Mouse (Mus musculus): ENCODE measurements at regions not wholly inside any gene's neighbourhood (a gene's known extent, or its start where the extent isn't known, plus 50 kb on each side); places are given as distances from the start of the nearest gene placed in this dataset.
A peak's percentile ranks its signal among the peaks of the same experiment; 100 is the strongest.

DNA sequence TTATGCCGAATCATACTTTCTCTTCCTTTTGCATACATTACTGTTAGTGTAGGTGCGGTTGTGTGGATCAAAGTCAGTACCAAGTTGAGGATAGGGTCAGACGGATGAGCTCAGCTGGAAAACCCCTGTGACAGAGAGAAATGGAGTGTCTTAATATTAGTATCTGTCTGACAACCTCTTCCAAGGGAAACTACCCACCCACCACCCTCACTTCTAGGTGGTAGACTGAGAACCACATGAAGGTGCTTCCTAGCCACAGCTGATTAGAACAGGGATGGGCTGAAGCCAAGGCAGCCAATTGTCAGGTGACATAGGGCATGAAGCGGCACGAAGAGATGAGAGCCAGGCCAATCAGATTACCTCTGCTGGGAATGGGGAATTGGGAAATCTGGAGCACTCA, 95.7 kb downstream of the Rassf10 start:
- no peaks in the 10 kb centered on the region for H3K27me3 ChIP-seq (ENCODE audit: insufficient read depth, low read length)
- H3K9me3 ChIP-seq (ENCODE audit: low read length) = peaks cover 13% of the 10 kb centered on the region
- peaks cover 64% of the 10 kb centered on the region for H3K4me1 ChIP-seq (replicated peaks; ENCODE audit: low read depth, low read length)
- H3K36me3 ChIP-seq (ENCODE audit: insufficient read depth, low read length) = 0 out of 2 replicates have a peak, but pooled peaks cover 3% of the 10 kb centered on the region
- H3K4me3 ChIP-seq (replicated peaks; ENCODE audit: low read length) = no peak overlapping the region
- no peak for TF ChIP-seq CTCF (conservative IDR thresholded peaks at IDR 0.05; ENCODE audit: low read length)
- no peak for TF ChIP-seq POU5F1 (IDR thresholded peaks at IDR 0.05; ENCODE audit: borderline replicate concordance, low read length)

DNA sequence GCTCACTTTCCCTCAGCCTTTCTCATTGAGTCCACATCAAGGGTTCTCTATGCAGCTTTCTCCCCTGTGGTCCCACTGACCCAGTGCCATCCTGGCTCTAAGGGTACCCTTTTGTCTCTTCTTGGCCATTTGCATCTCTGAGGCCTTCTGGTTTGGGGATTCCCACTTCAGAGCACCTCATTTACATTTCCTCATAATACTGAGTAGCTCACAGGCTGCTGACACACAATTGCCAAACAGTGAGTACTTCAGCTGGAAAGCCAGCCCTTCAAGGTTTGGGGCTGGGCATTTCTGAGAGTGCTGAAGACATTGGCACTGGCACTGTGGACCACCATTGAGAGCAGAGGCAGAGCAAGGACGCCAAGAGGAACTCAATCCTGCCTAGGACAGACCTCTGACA, 99.2 kb downstream of the Rassf10 start:
- H3K9me3 ChIP-seq (ENCODE audit: low read length) = no peaks in the 10 kb centered on the region
- no peak overlapping the region for H3K4me3 ChIP-seq (replicated peaks; ENCODE audit: low read length)
- H3K27me3 ChIP-seq (ENCODE audit: insufficient read depth, low read length) = no peaks in the 10 kb centered on the region
- peaks cover 50% of the 10 kb centered on the region for H3K4me1 ChIP-seq (replicated peaks; ENCODE audit: low read depth, low read length)
- H3K36me3 ChIP-seq (ENCODE audit: insufficient read depth, low read length) = no peaks in the 10 kb centered on the region
- TF ChIP-seq POU5F1 (IDR thresholded peaks at IDR 0.05; ENCODE audit: borderline replicate concordance, low read length) (no peak), NANOG (IDR thresholded peaks at IDR 0.05; ENCODE audit: borderline replicate concordance, low read length) (no peak), CTCF (conservative IDR thresholded peaks at IDR 0.05; ENCODE audit: low read length) (no peak)

DNA sequence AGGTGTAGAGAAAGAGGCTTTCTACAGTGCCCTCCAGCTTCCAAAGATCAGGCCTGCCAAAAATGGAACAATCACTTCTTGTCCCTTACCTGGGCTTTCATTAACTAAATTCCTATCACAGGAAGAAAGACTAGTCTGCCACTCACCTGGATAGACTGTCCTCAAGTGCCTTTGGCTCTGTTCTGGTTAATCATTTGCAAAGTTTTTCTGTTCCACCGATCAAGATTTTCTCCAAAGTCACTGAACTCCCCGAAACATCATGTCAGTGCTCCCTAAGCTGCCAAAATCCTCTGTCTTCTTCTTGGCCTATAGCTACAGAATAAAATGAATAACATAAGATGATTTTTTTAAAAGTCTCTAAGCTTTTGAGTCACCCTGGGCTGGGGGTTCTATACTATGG, 102.7 kb downstream of the Rassf10 start:
- no peak for TF ChIP-seq CTCF (conservative IDR thresholded peaks at IDR 0.05; ENCODE audit: low read length)
- no peaks in the 10 kb centered on the region for H3K27me3 ChIP-seq (ENCODE audit: insufficient read depth, low read length)
- no peaks in the 10 kb centered on the region for H3K36me3 ChIP-seq (ENCODE audit: insufficient read depth, low read length)
- H3K4me1 ChIP-seq (replicated peaks; ENCODE audit: low read depth, low read length) = peaks cover 63% of the 10 kb centered on the region
- no peak overlapping the region for H3K4me3 ChIP-seq (replicated peaks; ENCODE audit: low read length)
- no peaks in the 10 kb centered on the region for H3K9me3 ChIP-seq (ENCODE audit: low read length)

DNA sequence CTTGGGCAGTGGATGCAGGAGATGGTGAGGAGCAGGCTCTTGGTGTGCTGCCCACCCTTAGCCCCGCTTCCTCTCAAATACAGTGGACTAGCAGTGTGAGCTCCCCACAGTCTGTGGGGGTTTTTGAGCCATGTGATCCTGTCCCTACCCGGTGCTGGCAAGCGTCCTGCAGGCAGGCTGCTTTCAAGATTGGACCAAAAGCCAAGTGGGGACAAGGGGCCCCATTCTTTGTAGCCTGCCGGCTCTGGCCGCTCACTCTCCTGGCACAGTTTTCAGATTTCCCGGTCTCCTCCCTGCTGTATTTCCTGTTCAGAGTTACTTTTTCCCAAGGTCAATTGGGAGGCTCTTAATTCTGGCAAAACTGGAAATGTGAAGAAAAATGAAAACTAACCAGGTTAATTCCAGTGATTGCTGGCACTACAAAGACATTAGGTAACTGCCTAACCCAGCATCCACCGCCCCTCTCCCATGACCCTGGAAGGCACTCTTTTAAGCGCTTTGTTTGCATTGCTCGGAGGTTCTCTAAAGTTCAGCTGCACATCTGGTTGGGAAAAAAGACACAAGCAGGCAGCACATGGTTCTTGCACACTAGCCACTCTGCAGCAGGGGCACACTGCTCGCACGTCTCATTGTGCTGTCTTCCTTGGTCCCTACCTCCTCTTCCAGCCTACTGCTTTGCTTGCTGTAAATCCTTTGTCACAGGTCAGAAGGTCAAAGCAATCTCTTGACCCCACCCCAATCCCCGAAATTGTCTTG, 105.6 kb downstream of the Rassf10 start:
- no peaks in the 10 kb centered on the region for H3K36me3 ChIP-seq (ENCODE audit: insufficient read depth, low read length)
- peaks cover 55% of the 10 kb centered on the region for H3K4me1 ChIP-seq (replicated peaks; ENCODE audit: low read depth, low read length)
- TF ChIP-seq CTCF (conservative IDR thresholded peaks at IDR 0.05; ENCODE audit: low read length) (no peak), POU5F1 (IDR thresholded peaks at IDR 0.05; ENCODE audit: borderline replicate concordance, low read length) (no peak), NANOG (IDR thresholded peaks at IDR 0.05; ENCODE audit: borderline replicate concordance, low read length) (no peak)
- no peaks in the 10 kb centered on the region for H3K9me3 ChIP-seq (ENCODE audit: low read length)
- H3K4me3 ChIP-seq (replicated peaks; ENCODE audit: low read length) = peak overlapping the region; percentile 30; the same call in 1 of the 2 replicates
- no peaks in the 10 kb centered on the region; the same call in 1 of the 2 replicates for H3K27me3 ChIP-seq (ENCODE audit: insufficient read depth, low read length)

DNA sequence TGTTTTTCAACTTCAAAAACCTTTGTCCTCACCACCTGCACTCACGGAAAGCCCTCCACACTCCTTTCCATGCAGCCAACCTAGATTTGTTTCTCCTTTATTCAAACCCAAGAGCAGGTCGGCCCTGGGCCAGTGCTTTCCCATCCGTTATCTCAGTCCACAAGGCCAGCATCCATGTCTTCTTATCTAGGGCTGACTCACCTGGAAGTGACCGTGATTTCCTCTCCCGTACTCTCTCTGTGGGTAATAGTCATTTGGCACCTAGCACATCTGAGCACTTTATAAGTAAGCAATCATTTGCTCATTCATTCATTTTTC, 106.2 kb downstream of the Rassf10 start:
- TF ChIP-seq CTCF (conservative IDR thresholded peaks at IDR 0.05; ENCODE audit: low read length) (no peak), NANOG (IDR thresholded peaks at IDR 0.05; ENCODE audit: borderline replicate concordance, low read length) (no peak), POU5F1 (IDR thresholded peaks at IDR 0.05; ENCODE audit: borderline replicate concordance, low read length) (no peak)
- Histone ChIP-seq H3K4me3 (replicated peaks; ENCODE audit: low read length) (0 out of 2 replicates have a peak overlapping the region, but pooled peaks have one; percentile 30), H3K36me3 (ENCODE audit: insufficient read depth, low read length) (no peaks in the 10 kb centered on the region), H3K9me3 (ENCODE audit: low read length) (no peaks in the 10 kb centered on the region), H3K27me3 (ENCODE audit: insufficient read depth, low read length) (no peaks in the 10 kb centered on the region; the same call in 1 of the 2 replicates), H3K4me1 (replicated peaks; ENCODE audit: low read depth, low read length) (peaks cover 55% of the 10 kb centered on the region)

DNA sequence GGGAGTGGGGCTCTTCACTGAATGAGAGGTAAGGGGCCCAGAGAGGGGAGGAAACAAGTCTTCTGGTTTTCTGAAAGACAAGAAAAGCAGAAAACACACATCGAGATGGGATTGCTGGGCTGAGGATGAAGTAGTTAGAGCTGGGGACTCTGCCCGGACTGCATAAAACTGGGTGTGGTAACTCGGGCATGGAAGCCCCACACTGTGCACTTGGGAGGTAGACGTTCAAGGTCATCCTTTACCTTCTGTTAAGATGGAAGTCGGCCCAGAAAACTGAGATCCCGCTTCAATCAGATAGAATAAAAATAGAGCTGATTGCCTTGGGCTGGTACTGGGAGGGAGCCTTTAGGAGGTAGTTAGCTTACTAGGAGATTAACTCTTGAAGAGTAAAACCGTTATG, 107.2 kb downstream of the Rassf10 start:
- no peak for TF ChIP-seq POU5F1 (IDR thresholded peaks at IDR 0.05; ENCODE audit: borderline replicate concordance, low read length)
- TF ChIP-seq CTCF (conservative IDR thresholded peaks at IDR 0.05; ENCODE audit: low read length) = no peak
- no peak for TF ChIP-seq NANOG (IDR thresholded peaks at IDR 0.05; ENCODE audit: borderline replicate concordance, low read length)
- Histone ChIP-seq H3K9me3 (ENCODE audit: low read length) (no peaks in the 10 kb centered on the region), H3K4me1 (replicated peaks; ENCODE audit: low read depth, low read length) (peaks cover 55% of the 10 kb centered on the region), H3K36me3 (ENCODE audit: insufficient read depth, low read length) (no peaks in the 10 kb centered on the region), H3K4me3 (replicated peaks; ENCODE audit: low read length) (no peak overlapping the region), H3K27me3 (ENCODE audit: insufficient read depth, low read length) (no peaks in the 10 kb centered on the region; the same call in 1 of the 2 replicates)

DNA sequence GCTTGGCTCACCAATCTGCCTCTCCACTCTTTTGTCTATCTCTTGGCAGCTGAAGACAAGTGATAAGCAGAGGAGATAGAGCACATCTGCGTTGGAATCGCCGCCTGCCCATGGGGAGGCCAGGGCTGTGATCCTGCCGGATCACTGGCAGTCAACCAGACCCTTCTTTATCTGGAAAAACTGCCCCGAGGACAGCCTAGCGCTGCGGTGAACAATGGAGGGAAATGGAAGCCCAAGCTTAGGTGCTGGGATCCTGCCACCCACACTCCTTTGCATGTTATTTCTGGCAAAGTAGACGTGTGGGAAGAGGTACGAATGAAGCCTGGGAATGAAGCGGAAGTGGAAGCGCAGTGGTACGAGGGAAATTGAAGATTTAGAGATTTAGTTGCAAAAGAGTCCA, 112.8 kb downstream of the Rassf10 start:
- TF ChIP-seq CTCF (conservative IDR thresholded peaks at IDR 0.05; ENCODE audit: low read length) = no peak
- TF ChIP-seq POU5F1 (IDR thresholded peaks at IDR 0.05; ENCODE audit: borderline replicate concordance, low read length) = no peak
- TF ChIP-seq NANOG (IDR thresholded peaks at IDR 0.05; ENCODE audit: borderline replicate concordance, low read length) = no peak
- no peaks in the 10 kb centered on the region; the same call in 1 of the 2 replicates for H3K27me3 ChIP-seq (ENCODE audit: insufficient read depth, low read length)
- no peak overlapping the region for H3K4me3 ChIP-seq (replicated peaks; ENCODE audit: low read length)
- H3K36me3 ChIP-seq (ENCODE audit: insufficient read depth, low read length) = no peaks in the 10 kb centered on the region
- H3K9me3 ChIP-seq (ENCODE audit: low read length) = no peaks in the 10 kb centered on the region
- H3K4me1 ChIP-seq (replicated peaks; ENCODE audit: low read depth, low read length) = peaks cover 23% of the 10 kb centered on the region

DNA sequence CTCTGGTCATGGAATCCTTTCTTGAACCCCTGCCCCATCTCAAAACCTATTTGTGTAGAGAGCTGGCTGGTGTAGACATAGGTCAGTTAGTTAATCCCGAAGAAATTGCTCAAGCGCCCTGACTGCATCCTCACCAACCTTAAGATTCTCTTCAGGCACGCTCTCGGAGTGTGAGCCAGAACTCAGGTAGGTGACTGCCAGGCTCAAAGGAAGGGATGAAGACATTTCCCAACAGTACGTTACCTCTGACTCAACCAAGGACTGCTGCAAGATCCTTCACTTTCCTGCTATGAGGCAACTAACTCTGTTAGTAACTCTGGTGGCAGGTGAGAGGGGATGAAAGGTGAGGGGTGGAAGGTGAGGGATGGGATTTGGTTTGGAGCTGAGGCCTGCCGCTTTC, 114.5 kb downstream of the Rassf10 start:
- H3K36me3 ChIP-seq (ENCODE audit: insufficient read depth, low read length) = no peaks in the 10 kb centered on the region
- no peak for TF ChIP-seq POU5F1 (IDR thresholded peaks at IDR 0.05; ENCODE audit: borderline replicate concordance, low read length)
- H3K4me3 ChIP-seq (replicated peaks; ENCODE audit: low read length) = no peak overlapping the region
- H3K27me3 ChIP-seq (ENCODE audit: insufficient read depth, low read length) = no peaks in the 10 kb centered on the region
- no peaks in the 10 kb centered on the region for H3K9me3 ChIP-seq (ENCODE audit: low read length)
- peaks cover 12% of the 10 kb centered on the region for H3K4me1 ChIP-seq (replicated peaks; ENCODE audit: low read depth, low read length)

DNA sequence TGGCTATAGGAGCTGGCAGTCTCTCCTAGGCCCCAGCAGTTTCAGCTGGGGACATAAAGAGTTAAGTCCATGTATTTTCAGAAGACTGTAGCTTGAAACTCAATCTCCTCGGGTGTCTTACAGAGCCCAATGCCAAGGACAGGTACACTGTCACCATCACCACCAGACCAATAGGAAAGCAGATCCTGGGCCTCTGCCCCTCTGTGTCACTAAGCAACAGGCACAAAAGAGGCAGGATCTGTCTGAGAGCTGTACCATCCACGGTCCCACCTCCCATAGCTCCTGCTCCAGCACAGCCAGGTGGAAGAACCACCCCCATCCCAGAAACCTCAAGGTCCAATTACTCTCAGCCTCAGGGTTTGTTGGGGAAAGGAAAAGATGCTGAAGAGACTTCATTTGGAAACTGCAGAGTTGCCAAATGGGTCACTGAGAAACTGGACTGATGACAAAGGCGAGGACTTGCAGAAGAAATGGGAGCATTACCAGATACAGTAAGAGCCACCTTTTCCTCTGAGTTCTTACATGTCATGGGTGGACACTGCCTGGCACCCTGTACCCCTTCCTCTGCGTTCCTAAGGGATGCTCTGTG, 115.7 kb downstream of the Rassf10 start:
- H3K27me3 ChIP-seq (ENCODE audit: insufficient read depth, low read length) = no peaks in the 10 kb centered on the region
- no peak overlapping the region for H3K4me3 ChIP-seq (replicated peaks; ENCODE audit: low read length)
- no peaks in the 10 kb centered on the region for H3K36me3 ChIP-seq (ENCODE audit: insufficient read depth, low read length)
- TF ChIP-seq POU5F1 (IDR thresholded peaks at IDR 0.05; ENCODE audit: borderline replicate concordance, low read length) = no peak
- TF ChIP-seq NANOG (IDR thresholded peaks at IDR 0.05; ENCODE audit: borderline replicate concordance, low read length) = no peak
- no peak for TF ChIP-seq CTCF (conservative IDR thresholded peaks at IDR 0.05; ENCODE audit: low read length)
- H3K9me3 ChIP-seq (ENCODE audit: low read length) = no peaks in the 10 kb centered on the region
- peaks cover 12% of the 10 kb centered on the region for H3K4me1 ChIP-seq (replicated peaks; ENCODE audit: low read depth, low read length)
